Mouse (Mus musculus): ENCODE measurements around the gene Cabin1.

- TF ChIP-seq CTCF (IDR thresholded peaks at IDR 0.05; ENCODE audit: borderline replicate concordance, extremely low read depth, insufficient read depth, insufficient read length) (no peak), POLR2A (IDR thresholded peaks at IDR 0.05; ENCODE audit: borderline replicate concordance, extremely low read depth, insufficient read depth, insufficient read length, poor library complexity, severe bottlenecking) (no peak)
Measured at GRCm38 (mm10) chr10:75762413-75762812, 1.7 kb downstream of the Cabin1 start.

All from brain, embryonic 14.5 days (tissue).